Mouse (Mus musculus): ENCODE measurements around the gene Rhbdf2. TPM values are rescaled to one million over a fixed set of nuclear protein-coding genes. Genes with fewer than 3 reads are reported as not detected.

Rhbdf2 gene
- polyA plus RNA-seq, 1 experiment from 2014 or later: 0.61 TPM

GRCm38 (mm10) chr11:116661948-116662377, 35.1 kb upstream of the Rhbdf2 start:
- Histone ChIP-seq H3K27ac (ENCODE audit: low read depth, low read length) (peak overlapping the region; percentile 94), H3K4me2 (ENCODE audit: low read length) (peak overlapping the region; percentile 16; the same call in 1 of the 2 replicates), H3K9me3 (replicated peaks; ENCODE audit: control insufficient read depth, low read length) (no peaks in the 10 kb centered on the region), H3K27me3 (replicated peaks; ENCODE audit: control insufficient read depth, insufficient read depth, low read length) (no peaks in the 10 kb centered on the region), H3K36me3 (ENCODE audit: control insufficient read depth, insufficient read depth, low read length) (no peaks in the 10 kb centered on the region), H3K9ac (ENCODE audit: low read length) (peak overlapping the region; percentile 26; the same call in 1 of the 2 replicates), H3K4me1 (ENCODE audit: control insufficient read depth, insufficient read depth, low read length) (peaks cover 46% of the 10 kb centered on the region), H3K4me3 (ENCODE audit: low read depth, low read length) (no peak overlapping the region)
- ATAC-seq: peak; percentile 40; the same call in 1 of the 2 replicates
- WGBS: 39% methylated on average over 8 of the region's 8 CpGs
- peak; percentile 58 for DNase-seq (ENCODE audit: low spot score)

DNA sequence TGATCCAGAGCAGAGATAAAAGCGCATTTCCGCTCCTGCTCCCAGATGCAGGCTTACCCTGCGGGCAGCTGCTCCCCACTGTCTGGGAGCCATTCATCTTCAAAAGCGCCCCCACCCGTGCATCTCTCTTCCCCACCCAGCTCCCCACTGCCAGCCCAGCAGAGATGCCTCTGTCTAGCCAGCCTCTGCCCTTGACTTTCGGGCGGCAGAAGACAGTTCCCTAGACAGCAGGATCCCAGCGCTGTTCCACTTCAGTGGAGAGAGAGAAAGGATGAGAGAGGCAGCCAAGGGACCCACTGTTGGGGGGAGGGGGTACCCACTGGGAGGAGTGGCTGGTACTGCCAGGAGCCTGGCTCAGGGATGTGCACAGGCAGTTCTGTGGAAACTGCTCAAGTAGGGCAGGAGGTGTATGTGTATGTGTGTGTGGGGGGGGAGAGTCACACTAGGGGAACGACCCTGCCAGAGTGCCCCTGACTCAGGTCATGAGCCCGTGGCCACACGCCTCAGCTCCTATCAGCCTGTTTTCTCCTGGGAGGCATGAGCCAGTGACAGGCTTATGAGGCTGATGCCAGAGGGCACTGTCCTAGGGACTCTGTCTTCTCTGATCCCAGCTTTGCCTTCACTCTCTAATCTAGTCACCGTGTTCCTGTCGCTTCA, 34.6 kb upstream of the Rhbdf2 start:
- Histone ChIP-seq H3K9me3 (replicated peaks; ENCODE audit: control insufficient read depth, low read length) (no peaks in the 10 kb centered on the region), H3K27ac (ENCODE audit: low read depth, low read length) (peak overlapping the region; percentile 94), H3K27me3 (replicated peaks; ENCODE audit: control insufficient read depth, insufficient read depth, low read length) (no peaks in the 10 kb centered on the region), H3K4me2 (ENCODE audit: low read length) (peak overlapping the region; percentile 16), H3K9ac (ENCODE audit: low read length) (peak overlapping the region; percentile 26), H3K4me1 (ENCODE audit: control insufficient read depth, insufficient read depth, low read length) (peaks cover 52% of the 10 kb centered on the region), H3K4me3 (ENCODE audit: low read depth, low read length) (no peak overlapping the region), H3K36me3 (ENCODE audit: control insufficient read depth, insufficient read depth, low read length) (no peaks in the 10 kb centered on the region)
- DNase-seq (ENCODE audit: low spot score) (peak; percentile 87), ATAC-seq (peak; percentile 57)
- WGBS: 15% methylated on average over 13 of the region's 13 CpGs

DNA sequence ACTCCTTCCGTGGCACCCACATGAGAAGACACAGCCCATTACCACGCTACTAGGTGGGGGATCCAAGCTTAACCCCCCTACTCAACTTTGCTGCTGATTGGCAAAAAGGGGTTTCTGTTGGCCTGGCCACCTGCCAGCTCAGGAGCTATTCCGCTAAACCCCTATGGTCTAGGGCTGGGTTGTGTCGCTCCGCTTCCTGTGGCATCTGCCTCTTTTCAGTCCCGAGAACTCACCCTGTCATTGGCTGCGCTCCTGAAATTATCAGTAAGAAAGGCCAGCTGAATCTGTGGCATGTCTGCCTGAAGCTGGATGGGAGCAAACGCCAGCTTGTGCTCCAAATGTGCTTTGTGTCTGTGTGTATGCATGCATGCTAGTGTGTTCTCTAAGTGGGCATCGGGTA, 33.4 kb upstream of the Rhbdf2 start:
- no peak overlapping the region for H3K4me2 ChIP-seq (ENCODE audit: low read length)
- H3K4me3 ChIP-seq (ENCODE audit: low read depth, low read length): no peak overlapping the region
- ATAC-seq: peak; percentile 13; the same call in 1 of the 2 replicates
- H3K27me3 ChIP-seq (replicated peaks; ENCODE audit: control insufficient read depth, insufficient read depth, low read length): no peaks in the 10 kb centered on the region
- peak overlapping the region; percentile 94 for H3K27ac ChIP-seq (ENCODE audit: low read depth, low read length)
- peaks cover 54% of the 10 kb centered on the region for H3K4me1 ChIP-seq (ENCODE audit: control insufficient read depth, insufficient read depth, low read length)
- 0 out of 2 replicates have a peak overlapping the region, but pooled peaks have one; percentile 17 for H3K9ac ChIP-seq (ENCODE audit: low read length)
- DNase-seq (ENCODE audit: low spot score): peak; percentile 78
- H3K36me3 ChIP-seq (ENCODE audit: control insufficient read depth, insufficient read depth, low read length): no peaks in the 10 kb centered on the region
- WGBS: 53% methylated on average over 9 of the region's 9 CpGs
- H3K9me3 ChIP-seq (replicated peaks; ENCODE audit: control insufficient read depth, low read length): no peaks in the 10 kb centered on the region

GRCm38 (mm10) chr11:116659027-116659621, 32.3 kb upstream of the Rhbdf2 start:
- ATAC-seq (no peak), DNase-seq (ENCODE audit: low spot score) (no peak)
- H3K9ac ChIP-seq (ENCODE audit: low read length): no peak overlapping the region
- 0 out of 2 replicates have a peak overlapping the region, but pooled peaks have one; percentile 14 for H3K27ac ChIP-seq (ENCODE audit: low read depth, low read length)
- H3K36me3 ChIP-seq (ENCODE audit: control insufficient read depth, insufficient read depth, low read length): no peaks in the 10 kb centered on the region
- no peak overlapping the region for H3K4me2 ChIP-seq (ENCODE audit: low read length)
- WGBS: 85% methylated on average over 15 of the region's 15 CpGs
- peaks cover 57% of the 10 kb centered on the region for H3K4me1 ChIP-seq (ENCODE audit: control insufficient read depth, insufficient read depth, low read length)
- no peak overlapping the region for H3K4me3 ChIP-seq (ENCODE audit: low read depth, low read length)
- peaks cover 8% of the 10 kb centered on the region for H3K27me3 ChIP-seq (replicated peaks; ENCODE audit: control insufficient read depth, insufficient read depth, low read length)
- H3K9me3 ChIP-seq (replicated peaks; ENCODE audit: control insufficient read depth, low read length): no peaks in the 10 kb centered on the region

GRCm38 (mm10) chr11:116658238-116658637, 31.4 kb upstream of the Rhbdf2 start:
- Histone ChIP-seq H3K9me3 (replicated peaks; ENCODE audit: control insufficient read depth, low read length) (no peaks in the 10 kb centered on the region), H3K36me3 (ENCODE audit: control insufficient read depth, insufficient read depth, low read length) (no peaks in the 10 kb centered on the region), H3K4me3 (ENCODE audit: low read depth, low read length) (no peak overlapping the region), H3K9ac (ENCODE audit: low read length) (no peak overlapping the region), H3K4me1 (ENCODE audit: control insufficient read depth, insufficient read depth, low read length) (peaks cover 53% of the 10 kb centered on the region), H3K27ac (ENCODE audit: low read depth, low read length) (no peak overlapping the region), H3K27me3 (replicated peaks; ENCODE audit: control insufficient read depth, insufficient read depth, low read length) (peaks cover 10% of the 10 kb centered on the region), H3K4me2 (ENCODE audit: low read length) (peak overlapping the region; percentile 49; the same call in 1 of the 2 replicates)
- DNase-seq (ENCODE audit: low spot score): no peak
- no peak; the same call in 1 of the 2 replicates for ATAC-seq
- WGBS: 49% methylated on average over 10 of the region's 10 CpGs

- peaks cover 14% of the 10 kb centered on the region for H3K27me3 ChIP-seq (replicated peaks; ENCODE audit: control insufficient read depth, insufficient read depth, low read length)
- ATAC-seq: peak; percentile 76
- peaks cover 47% of the 10 kb centered on the region for H3K4me1 ChIP-seq (ENCODE audit: control insufficient read depth, insufficient read depth, low read length)
- H3K9me3 ChIP-seq (replicated peaks; ENCODE audit: control insufficient read depth, low read length): no peaks in the 10 kb centered on the region
- peak overlapping the region; percentile 79 for H3K27ac ChIP-seq (ENCODE audit: low read depth, low read length)
- H3K9ac ChIP-seq (ENCODE audit: low read length): peak overlapping the region; percentile 47
- WGBS: 8% methylated on average over 22 of the region's 22 CpGs
- H3K36me3 ChIP-seq (ENCODE audit: control insufficient read depth, insufficient read depth, low read length): no peaks in the 10 kb centered on the region
- peak overlapping the region; percentile 49 for H3K4me2 ChIP-seq (ENCODE audit: low read length)
- peak; percentile 95 for DNase-seq (ENCODE audit: low spot score)
- peak overlapping the region; percentile 20 for H3K4me3 ChIP-seq (ENCODE audit: low read depth, low read length)
These were observed 30.7 kb upstream of the Rhbdf2 start for GRCm38 (mm10) chr11:116657311-116658223.

DNA sequence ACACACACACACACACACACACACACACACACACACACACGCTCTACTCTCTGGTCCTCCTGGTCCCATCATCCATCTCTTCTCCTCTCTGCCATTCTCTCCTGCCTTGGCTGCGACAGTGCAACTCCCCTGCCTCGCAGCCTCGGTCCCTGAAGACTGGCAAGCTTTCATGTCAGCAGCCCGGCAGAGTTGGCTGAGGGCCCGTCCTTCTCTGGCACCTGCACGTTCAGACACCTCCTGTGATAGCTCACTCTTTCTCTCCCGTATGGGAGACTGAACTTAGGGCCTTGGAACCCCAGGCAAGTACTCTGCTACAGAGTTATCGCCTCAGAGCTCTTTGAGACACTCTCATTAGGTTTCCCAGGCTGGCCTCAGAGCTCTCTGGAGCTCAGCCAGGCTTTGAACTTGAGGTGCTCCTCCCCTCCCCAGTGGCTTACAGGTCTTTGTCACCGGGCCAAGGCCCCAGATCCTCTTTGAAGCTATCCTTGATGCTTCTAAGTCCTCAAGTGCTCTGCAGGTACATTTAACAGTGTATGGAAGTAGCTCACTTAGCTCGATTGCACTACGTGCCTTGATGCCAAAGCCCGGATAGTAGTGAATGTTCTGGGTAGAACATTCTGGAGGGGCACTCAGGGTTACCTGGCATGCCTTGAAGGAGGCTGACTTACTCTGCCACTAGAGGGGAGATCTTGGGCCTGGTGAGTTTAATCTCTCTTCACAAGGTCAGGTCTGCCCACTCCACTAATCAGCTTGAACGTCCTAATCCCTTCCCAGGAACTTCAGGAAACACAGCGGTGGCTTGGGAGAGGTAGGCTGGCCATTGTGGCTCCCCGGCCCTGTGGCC, 29.8 kb upstream of the Rhbdf2 start:
- peak overlapping the region; percentile 79; the same call in 1 of the 2 replicates for H3K27ac ChIP-seq (ENCODE audit: low read depth, low read length)
- ATAC-seq: no peak
- H3K4me1 ChIP-seq (ENCODE audit: control insufficient read depth, insufficient read depth, low read length): peaks cover 38% of the 10 kb centered on the region
- 47% methylated on average over 16 of the region's 16 CpGs for WGBS
- no peaks in the 10 kb centered on the region for H3K36me3 ChIP-seq (ENCODE audit: control insufficient read depth, insufficient read depth, low read length)
- no peak overlapping the region for H3K9ac ChIP-seq (ENCODE audit: low read length)
- no peak overlapping the region for H3K4me2 ChIP-seq (ENCODE audit: low read length)
- DNase-seq (ENCODE audit: low spot score): peak; percentile 73
- H3K9me3 ChIP-seq (replicated peaks; ENCODE audit: control insufficient read depth, low read length): no peaks in the 10 kb centered on the region
- peaks cover 18% of the 10 kb centered on the region for H3K27me3 ChIP-seq (replicated peaks; ENCODE audit: control insufficient read depth, insufficient read depth, low read length)
- H3K4me3 ChIP-seq (ENCODE audit: low read depth, low read length): no peak overlapping the region

- ATAC-seq: no peak
- WGBS: 10% methylated on average over 28 of the region's 28 CpGs
These were observed 27.5 kb upstream of the Rhbdf2 start, which contains the start of gene Cygb for GRCm38 (mm10) chr11:116654255-116654821. Gene Cygb, minus strand, starts transcription at chr11:116654313.

More at GRCm38 (mm10) chr11:116654255-116654821, 27.5 kb upstream of the Rhbdf2 start, which contains the start of gene Cygb:
- peak within 1 kb of the TSS; percentile 92 for H3K4me2 ChIP-seq (ENCODE audit: low read length)
- H3K9ac ChIP-seq (ENCODE audit: low read length): peak within 1 kb of the TSS; percentile 75
- H3K4me1 ChIP-seq (ENCODE audit: control insufficient read depth, insufficient read depth, low read length): peaks cover 21% of the 10 kb centered on the region
- H3K27ac ChIP-seq (ENCODE audit: low read depth, low read length): no peak within 1 kb of the TSS; the same call in 1 of the 2 replicates
- H3K27me3 ChIP-seq (replicated peaks; ENCODE audit: control insufficient read depth, insufficient read depth, low read length): peaks cover 18% of the 10 kb centered on the region
- H3K4me3 ChIP-seq (ENCODE audit: low read depth, low read length): peak within 1 kb of the TSS; percentile 49
- no peak for DNase-seq (ENCODE audit: low spot score)
- H3K9me3 ChIP-seq (replicated peaks; ENCODE audit: control insufficient read depth, low read length): no peaks in the 10 kb centered on the region
- H3K36me3 ChIP-seq (ENCODE audit: control insufficient read depth, insufficient read depth, low read length): no peaks in the 10 kb centered on the region
